In the genomic region with DNA sequence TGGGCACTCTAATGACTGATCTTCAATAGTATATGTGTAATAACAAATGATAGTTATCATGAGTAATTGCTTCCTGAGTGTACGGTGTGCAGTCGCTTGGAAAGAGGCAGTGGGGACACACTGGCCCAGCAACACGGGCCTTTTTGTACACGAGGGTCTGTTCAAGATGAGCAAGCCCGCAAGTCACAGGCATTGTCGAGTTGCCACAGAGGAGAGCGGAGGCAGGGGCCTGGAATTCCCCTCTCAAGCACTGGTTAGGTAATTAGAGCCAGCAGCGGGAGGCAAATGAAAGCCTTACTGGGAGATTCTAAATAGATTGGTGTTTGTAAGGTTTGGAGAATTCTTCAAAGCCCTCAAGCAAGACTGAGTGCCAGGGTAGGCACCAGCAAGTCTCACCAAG, we compare ENCODE assay signal across 19 mouse cellular contexts.
A peak's percentile ranks its signal among the peaks of the same experiment; 100 is the strongest.
DNase-seq lines count a peak whose midpoint lies in the region; ATAC-seq and TF ChIP-seq lines count a peak whose summit lies in the region.
"Had no signal": no experiment of that assay in that cellular context is flagged by ENCODE, and none has a peak within 500 bp of the region (broad histone marks: within the 10 kb centered on the region; RNA-seq: fewer than 3 reads in every experiment).

No protein-coding gene starts in this region.

- H3K27ac ChIP-seq in intestine, embryonic 14.5 days (ENCODE audit: low read depth), result no peak overlapping the region
- H3K27ac ChIP-seq in intestine, postnatal 0 days (ENCODE audit: low read depth, low read length), result no peak overlapping the region
- H3K27ac ChIP-seq in forebrain, embryonic 13.5 days, result peak overlapping the region; percentile 51
- H3K27ac ChIP-seq: embryonic facial prominence, embryonic 12.5 days; limb, embryonic 12.5 days; liver, embryonic 15.5 days had no signal

- H3K36me3 ChIP-seq in intestine, embryonic 14.5 days (ENCODE audit: control insufficient read depth, insufficient read depth, low read length), result no peaks in the 10 kb centered on the region
- H3K36me3 ChIP-seq in intestine, postnatal 0 days (ENCODE audit: control insufficient read depth, insufficient read depth), result no peaks in the 10 kb centered on the region
- H3K36me3 ChIP-seq in forebrain, embryonic 13.5 days (ENCODE audit: poor library complexity, severe bottlenecking), result no peaks in the 10 kb centered on the region
- H3K36me3 ChIP-seq: embryonic facial prominence, embryonic 12.5 days; heart, embryonic 12.5 days; limb, embryonic 12.5 days; liver, embryonic 15.5 days had no signal

- ATAC-seq in intestine, embryonic 14.5 days (replicated peaks; ENCODE audit: low FRiP score, low TSS enrichment, low read depth), result no peak
- ATAC-seq in intestine, postnatal 0 days, result no peak
- ATAC-seq in forebrain, embryonic 13.5 days, result no peak
- ATAC-seq: inflammation-experienced regulatory T-cells, adult 6 months had no signal

- 31% methylated on average over 8 of the region's 8 CpGs for WGBS in intestine, embryonic 14.5 days
- 51% methylated on average over 8 of the region's 8 CpGs for WGBS in intestine, postnatal 0 days
- 6% methylated on average over 8 of the region's 8 CpGs for WGBS in forebrain, embryonic 13.5 days

- no peak for TF ChIP-seq CTCF in intestine, postnatal 0 days (IDR thresholded peaks at IDR 0.05; ENCODE audit: low read depth)

- H3K4me3 ChIP-seq in intestine, embryonic 14.5 days (ENCODE audit: low read depth, low read length), result no peak overlapping the region
- no peak overlapping the region for H3K4me3 ChIP-seq in intestine, postnatal 0 days (ENCODE audit: low read depth, low read length)
- no peak overlapping the region for H3K4me3 ChIP-seq in forebrain, embryonic 13.5 days
- H3K4me3 ChIP-seq: embryonic facial prominence, embryonic 12.5 days; heart, embryonic 12.5 days; limb, embryonic 12.5 days; liver, embryonic 15.5 days; megakaryocyte, embryonic 14.5 days had no signal

- peak; percentile 34 for DNase-seq in intestine, embryonic 14.5 days (ENCODE audit: low spot score)
- DNase-seq in right cerebral cortex, postnatal 10 days (ENCODE audit: low spot score in 2 of 2), result peak; percentile 42 to 53
- no peak for DNase-seq in right cerebral cortex, adult 18-20 months
- DNase-seq in adrenal gland, postnatal 10 days, result no peak
- DNase-seq in adrenal gland, postnatal 4 days (ENCODE audit: low spot score in 2 of 2), result no peak
- DNase-seq: adrenal gland, adult 2 months; cerebellum, adult 9-10 months; gastrocnemius, postnatal 14 days; heart, postnatal 36 days; kidney, postnatal 10 days; lung, postnatal 10 days had no signal

- no peaks in the 10 kb centered on the region for H3K27me3 ChIP-seq in intestine, embryonic 14.5 days (replicated peaks; ENCODE audit: control insufficient read depth, insufficient read depth, low read length)
- H3K27me3 ChIP-seq in intestine, postnatal 0 days (replicated peaks; ENCODE audit: control insufficient read depth, insufficient read depth, low read length), result no peaks in the 10 kb centered on the region
- no peaks in the 10 kb centered on the region for H3K27me3 ChIP-seq in forebrain, embryonic 13.5 days
- H3K27me3 ChIP-seq: embryonic facial prominence, embryonic 12.5 days; heart, embryonic 12.5 days; limb, embryonic 12.5 days; liver, embryonic 15.5 days; megakaryocyte, embryonic 14.5 days had no signal

- no peaks in the 10 kb centered on the region for H3K9me3 ChIP-seq in intestine, embryonic 14.5 days (ENCODE audit: control insufficient read depth, low read length)
- H3K9me3 ChIP-seq in intestine, postnatal 0 days (ENCODE audit: control insufficient read depth), result no peaks in the 10 kb centered on the region
- no peaks in the 10 kb centered on the region for H3K9me3 ChIP-seq in forebrain, embryonic 13.5 days (replicated peaks)
- H3K9me3 ChIP-seq: embryonic facial prominence, embryonic 12.5 days; heart, embryonic 12.5 days; limb, embryonic 12.5 days; liver, embryonic 15.5 days; megakaryocyte, embryonic 14.5 days had no signal

- no peaks in the 10 kb centered on the region for H3K4me1 ChIP-seq in intestine, embryonic 14.5 days (replicated peaks; ENCODE audit: control insufficient read depth, insufficient read depth, low read length)
- H3K4me1 ChIP-seq in intestine, postnatal 0 days (replicated peaks; ENCODE audit: control insufficient read depth, insufficient read depth, low read length), result no peaks in the 10 kb centered on the region
- peaks cover 22% of the 10 kb centered on the region for H3K4me1 ChIP-seq in forebrain, embryonic 13.5 days
- H3K4me1 ChIP-seq: embryonic facial prominence, embryonic 12.5 days; heart, embryonic 12.5 days; limb, embryonic 12.5 days; liver, embryonic 15.5 days; megakaryocyte, embryonic 14.5 days had no signal

- no peak overlapping the region for H3K9ac ChIP-seq in intestine, embryonic 14.5 days (ENCODE audit: low read length)
- H3K9ac ChIP-seq in intestine, postnatal 0 days (ENCODE audit: low read depth, low read length), result no peak overlapping the region
- H3K9ac ChIP-seq in forebrain, embryonic 13.5 days, result 0 out of 2 replicates have a peak overlapping the region, but pooled peaks have one; percentile 8
- H3K9ac ChIP-seq: embryonic facial prominence, embryonic 12.5 days; heart, embryonic 12.5 days; limb, embryonic 12.5 days; liver, embryonic 15.5 days had no signal

- H3K4me2 ChIP-seq in intestine, embryonic 14.5 days (ENCODE audit: low read length), result no peak overlapping the region
- H3K4me2 ChIP-seq in intestine, postnatal 0 days (replicated peaks; ENCODE audit: low read depth), result no peak overlapping the region
- H3K4me2 ChIP-seq in forebrain, embryonic 13.5 days, result 0 out of 2 replicates have a peak overlapping the region, but pooled peaks have one; percentile 7
- H3K4me2 ChIP-seq: embryonic facial prominence, embryonic 12.5 days; heart, embryonic 12.5 days; limb, embryonic 12.5 days; liver, embryonic 15.5 days had no signal

Comparison
In these comparisons a context has a peak if more than half of its experiments do, and no peak if none do; other contexts are left out.
1. DNase-seq: peak in intestine, embryonic 14.5 days (single experiment) and right cerebral cortex, postnatal 10 days (2 of 2); none in right cerebral cortex, adult 18-20 months (single experiment), adrenal gland, postnatal 10 days (single experiment) and adrenal gland, postnatal 4 days (0 of 2).